Mouse (Mus musculus): ENCODE results near the gene Rnf150.

DNA sequence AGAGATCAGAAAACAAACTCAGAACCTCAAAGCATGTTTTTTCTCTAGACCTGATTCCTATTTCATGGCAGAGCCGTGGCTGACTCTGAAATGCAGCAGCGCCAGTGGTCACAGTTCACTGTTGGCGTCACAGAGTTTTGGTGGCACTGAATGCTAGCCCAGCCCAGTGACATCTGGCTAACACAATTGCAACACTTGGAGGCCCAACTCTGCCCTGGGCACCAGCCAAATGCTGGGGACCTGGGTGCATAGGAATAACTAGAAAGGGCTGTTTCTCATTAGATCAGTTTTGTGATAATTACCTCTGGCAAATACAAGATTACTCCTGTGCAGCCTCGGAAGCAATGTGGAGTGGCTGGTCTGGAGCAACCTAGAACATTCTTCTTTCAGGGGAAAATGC lies 31.9 kb downstream of the Rnf150 start:
- no peak for TF ChIP-seq CTCF (IDR thresholded peaks at IDR 0.05; ENCODE audit: control insufficient read depth, insufficient read depth, insufficient read length)
- TF ChIP-seq MAX (IDR thresholded peaks at IDR 0.05): no peak
- TF ChIP-seq CEBPB (IDR thresholded peaks at IDR 0.05; ENCODE audit: low read depth): no peak

Data from C2C12 (cell line).